Mouse (Mus musculus) myocyte (in vitro differentiated cells): ENCODE data around the gene Fkbp5.

Source experiments
- CEBPB ChIP-seq: IDR thresholded peaks from 2 replicates; pipeline ENCODE4 v1.6.1; 2011; ENCODE audit warnings: mild to moderate bottlenecking, moderate library complexity; ENCODE audit not compliant: poor library complexity, insufficient read depth, severe bottlenecking
- E2F4 ChIP-seq: IDR thresholded peaks from one replicate; pipeline ENCODE4 v1.6.1; 2011; ENCODE audit warnings: mild to moderate bottlenecking, control low read depth, moderate library complexity; ENCODE audit not compliant: insufficient read depth
- MAX ChIP-seq: IDR thresholded peaks from one replicate; pipeline ENCODE4 v1.6.1; 2011; ENCODE audit warnings: low read depth, mild to moderate bottlenecking, control low read depth
- MYOD1 ChIP-seq, 3 experiments: IDR thresholded peaks; one replicate each; pipeline ENCODE4 v1.6.1; 2011; ENCODE audit warnings: control low read depth in 2 of 3, low read depth in 2 of 3, mild to moderate bottlenecking in 2 of 3, moderate library complexity in 1 of 3; ENCODE audit not compliant: insufficient read length in 2 of 3, control insufficient read depth in 1 of 3
- MYOG ChIP-seq, 3 experiments: IDR thresholded peaks; one replicate each; pipeline ENCODE4 v1.6.1; 2011; ENCODE audit warnings: control low read depth in 2 of 3, low read depth in 2 of 3, mild to moderate bottlenecking in 2 of 3; ENCODE audit not compliant: insufficient read length in 2 of 3, control insufficient read depth in 1 of 3, insufficient read depth in 1 of 3
- POLR2A ChIP-seq: IDR thresholded peaks from one replicate; pipeline ENCODE4 v1.6.1; 2011; ENCODE audit warnings: low read depth, mild to moderate bottlenecking, control low read depth, moderate library complexity; ENCODE audit not compliant: insufficient read length
- POLR2AphosphoS2 ChIP-seq: IDR thresholded peaks from one replicate; pipeline ENCODE4 v1.6.1; 2011; ENCODE audit warnings: low read depth, control low read depth; ENCODE audit not compliant: insufficient read length
- REST ChIP-seq: IDR thresholded peaks from one replicate; pipeline ENCODE4 v1.6.1; 2011; ENCODE audit warnings: mild to moderate bottlenecking, control low read depth, moderate library complexity; ENCODE audit not compliant: insufficient read depth, insufficient read length
- SRF ChIP-seq: IDR thresholded peaks from one replicate; pipeline ENCODE4 v1.6.1; 2011; ENCODE audit warnings: low read depth; ENCODE audit not compliant: control insufficient read depth, insufficient read length
- TCF12 ChIP-seq: IDR thresholded peaks from one replicate; pipeline ENCODE4 v1.6.1; 2011; ENCODE audit warnings: mild to moderate bottlenecking, control low read depth; ENCODE audit not compliant: poor library complexity, insufficient read depth, severe bottlenecking
- TCF3 ChIP-seq: IDR thresholded peaks from one replicate; pipeline ENCODE4 v1.6.1; 2011; ENCODE audit warnings: low read depth, control low read depth; ENCODE audit not compliant: insufficient read length
- USF1 ChIP-seq: IDR thresholded peaks from one replicate; pipeline ENCODE4 v1.6.1; 2011; ENCODE audit warnings: low read depth, mild to moderate bottlenecking, control low read depth, moderate library complexity

DNA sequence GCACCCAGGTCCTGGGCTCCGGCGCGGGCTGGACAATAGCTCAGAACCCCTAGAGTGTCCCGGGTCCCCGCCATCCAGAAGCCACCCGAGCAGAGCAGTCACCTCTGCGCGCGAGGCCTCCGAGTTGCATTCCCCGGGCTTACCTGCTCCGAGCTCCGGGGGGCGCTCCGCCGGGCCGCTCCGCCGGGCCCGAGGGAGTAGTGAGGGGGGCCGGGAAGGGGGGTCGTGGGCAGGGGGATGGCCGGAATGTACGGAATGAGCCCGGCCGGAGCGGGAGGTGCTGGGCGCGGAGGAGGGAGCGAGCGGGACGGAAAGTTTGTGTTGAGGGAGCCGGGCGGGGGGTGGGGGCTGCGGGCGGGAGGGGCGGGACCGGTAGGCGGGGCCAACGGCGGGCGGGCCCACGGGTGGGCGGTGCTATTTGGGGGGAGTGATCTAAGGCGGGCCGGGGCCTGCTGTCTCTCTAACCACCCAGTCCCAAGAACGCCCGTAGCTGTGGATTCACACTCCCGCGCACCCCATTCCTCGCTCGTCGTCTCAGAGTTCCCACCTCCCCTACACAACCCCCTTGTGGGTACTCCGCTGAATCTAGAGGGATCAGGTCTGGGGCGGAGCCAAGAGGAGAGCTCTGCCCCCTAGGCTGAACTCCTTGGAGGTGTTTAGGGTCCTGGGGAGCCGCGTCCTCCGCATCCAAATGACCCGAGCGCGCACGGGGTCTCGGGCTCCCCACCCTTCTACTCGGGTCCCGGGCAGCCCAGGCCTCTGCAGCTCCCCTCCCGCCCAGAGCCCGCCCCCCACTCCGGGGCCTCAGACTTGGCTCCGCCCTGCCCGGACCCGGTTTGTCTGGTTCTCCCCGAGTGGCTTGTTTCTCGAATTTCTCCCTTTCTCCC is 166.6 kb downstream of the Fkbp5 start, which contains the start of gene Tead3:
- TF ChIP-seq E2F4 = no peak
- TF ChIP-seq POLR2A = peak; percentile 74
- TF ChIP-seq TCF3 = no peak
- TF ChIP-seq POLR2AphosphoS2 = peak; percentile 54
- TF ChIP-seq MYOD1 (IDR thresholded peaks at IDR 0.05; ENCODE audit: control insufficient read depth in 1 of 3, insufficient read length in 2 of 3, low read depth in 2 of 3) = no peak
- no peak for TF ChIP-seq CEBPB
- TF ChIP-seq REST = no peak
- no peak for TF ChIP-seq USF1
- no peak for TF ChIP-seq TCF12
- TF ChIP-seq MAX = no peak
- TF ChIP-seq SRF = no peak
- no peak for TF ChIP-seq MYOG (IDR thresholded peaks at IDR 0.05; ENCODE audit: control insufficient read depth in 1 of 3, insufficient read depth in 1 of 3, insufficient read length in 2 of 3, low read depth in 2 of 3)
